8 mouse cellular contexts compared by ENCODE assay signal in genomic region chr12:73564795-73565619, GRCm38 (mm10). TPM values are rescaled to one million over a fixed set of nuclear protein-coding genes. Genes with fewer than 3 reads are reported as not detected.
DNase-seq lines count a peak whose midpoint lies in the region; ATAC-seq and TF ChIP-seq lines count a peak whose summit lies in the region.

No protein-coding gene starts in this region.

- H3K27me3 ChIP-seq in heart, embryonic 14.5 days (ENCODE audit: control insufficient read depth, insufficient read depth, low read length) = no peaks in the 10 kb centered on the region
- H3K27me3 ChIP-seq in liver, embryonic 14.5 days (ENCODE audit: control insufficient read depth, insufficient read depth, low read length) = no peaks in the 10 kb centered on the region

- peak in 1 of 2 experiments; percentile 23 for DNase-seq in layer of hippocampus, adult 2 months (ENCODE audit: low spot score in 2 of 2)
- DNase-seq in layer of hippocampus, postnatal 25 days (ENCODE audit: extremely low spot score in 1 of 2, low spot score in 1 of 2) = no peak
- peak in 1 of 3 experiments; percentile 17 for DNase-seq in liver, embryonic 14.5 days (ENCODE audit: low read depth in 3 of 3, low spot score in 3 of 3)
- no peak for DNase-seq in adrenal gland, postnatal 14 days
- DNase-seq in right cerebral cortex, postnatal 14 days = no peak

- H3K9ac ChIP-seq in heart, embryonic 14.5 days (ENCODE audit: low read length) = peak overlapping the region; percentile 67
- H3K9ac ChIP-seq in liver, embryonic 14.5 days (replicated peaks) = no peak overlapping the region

- TF ChIP-seq EP300 in liver, embryonic 14.5 days (IDR thresholded peaks at IDR 0.05; ENCODE audit: low read depth) = no peak

- H3K9me3 ChIP-seq in heart, embryonic 14.5 days (ENCODE audit: control insufficient read depth, low read length) = no peaks in the 10 kb centered on the region
- no peaks in the 10 kb centered on the region for H3K9me3 ChIP-seq in liver, embryonic 14.5 days (ENCODE audit: control insufficient read depth, low read length)

- no peak overlapping the region for H3K27ac ChIP-seq in layer of hippocampus, adult 2 months
- H3K27ac ChIP-seq in brown adipose tissue, adult 24 weeks (replicated peaks; ENCODE audit: low read depth, low read length) = no peak overlapping the region
- H3K27ac ChIP-seq in heart, embryonic 14.5 days (replicated peaks in 1 of 2; ENCODE audit: control insufficient read depth in 1 of 2, insufficient read depth in 1 of 2, low read depth in 2 of 2, low read length in 2 of 2) = no peak overlapping the region
- H3K27ac ChIP-seq in liver, embryonic 14.5 days = no peak overlapping the region
- H3K27ac ChIP-seq in olfactory bulb, adult 2 months (ENCODE audit: insufficient read depth, low read depth, low read length) = no peak overlapping the region

- H3K4me2 ChIP-seq in heart, embryonic 14.5 days (ENCODE audit: low read length) = peak overlapping the region; percentile 93
- H3K4me2 ChIP-seq in liver, embryonic 14.5 days (ENCODE audit: low read depth) = peak overlapping the region; percentile 49

- ATAC-seq in heart, embryonic 14.5 days (ENCODE audit: insufficient number of reproducible peaks, insufficient read depth, low FRiP score, low read depth) = no peak
- no peak for ATAC-seq in liver, embryonic 14.5 days (ENCODE audit: insufficient read depth)

- TF ChIP-seq CTCF in layer of hippocampus, adult 2 months (conservative IDR thresholded peaks at IDR 0.05) = peak; percentile 84
- peak; percentile 12; the same call in 1 of the 2 replicates for TF ChIP-seq CTCF in liver, embryonic 14.5 days (IDR thresholded peaks at IDR 0.05; ENCODE audit: low read depth)
- no peak for TF ChIP-seq CTCF in olfactory bulb, adult 2 months (IDR thresholded peaks at IDR 0.05; ENCODE audit: insufficient read depth, low read depth, low read length)

- no peaks in the 10 kb centered on the region for H3K36me3 ChIP-seq in heart, embryonic 14.5 days (ENCODE audit: control insufficient read depth, insufficient read depth, low read length)
- H3K36me3 ChIP-seq in liver, embryonic 14.5 days (replicated peaks; ENCODE audit: control insufficient read depth, insufficient read depth, low read depth) = no peaks in the 10 kb centered on the region

- WGBS in heart, embryonic 14.5 days = 11% methylated on average over 21 of the region's 21 CpGs
- 9% methylated on average over 21 of the region's 21 CpGs for WGBS in liver, embryonic 14.5 days (ENCODE audit: insufficient replicate concordance)
- WGBS in olfactory bulb, adult 2 months = 8% methylated on average over 21 of the region's 21 CpGs

- H3K4me3 ChIP-seq in layer of hippocampus, adult 2 months = peak overlapping the region; percentile 44
- peak overlapping the region; percentile 50 for H3K4me3 ChIP-seq in brown adipose tissue, adult 24 weeks (ENCODE audit: insufficient read depth, low read depth, low read length)
- H3K4me3 ChIP-seq in heart, embryonic 14.5 days (ENCODE audit: control insufficient read depth in 1 of 2, insufficient read depth in 1 of 2, low read depth in 1 of 2, low read length in 2 of 2) = peak overlapping the region; percentile 40 to 42
- H3K4me3 ChIP-seq in liver, embryonic 14.5 days (ENCODE audit: insufficient read depth in 1 of 2, low read depth in 2 of 2, low read length in 2 of 2) = peak overlapping the region; percentile 4 to 19; a peak in 2 of 4 replicates
- peak overlapping the region; percentile 27 for H3K4me3 ChIP-seq in olfactory bulb, adult 2 months (ENCODE audit: insufficient read depth, low read depth, low read length)

- TF ChIP-seq POLR2A in olfactory bulb, adult 2 months (IDR thresholded peaks at IDR 0.05; ENCODE audit: insufficient read depth, low read depth, low read length) = no peak

- H3K4me1 ChIP-seq in brown adipose tissue, adult 24 weeks (ENCODE audit: control insufficient read depth, insufficient read depth, insufficient read length, low read length) = no peaks in the 10 kb centered on the region
- H3K4me1 ChIP-seq in heart, embryonic 14.5 days (ENCODE audit: control insufficient read depth in 2 of 2, insufficient read depth in 2 of 2, low read length in 2 of 2) = peaks cover 0 to 4% of the 10 kb centered on the region in 2 experiments; a peak in 1 of 4 replicates
- H3K4me1 ChIP-seq in liver, embryonic 14.5 days (replicated peaks; ENCODE audit: control insufficient read depth in 2 of 2, insufficient read depth in 2 of 2, low read length in 1 of 2) = no peaks in the 10 kb centered on the region
- 0 out of 2 replicates have a peak, but pooled peaks cover 2% of the 10 kb centered on the region for H3K4me1 ChIP-seq in olfactory bulb, adult 2 months (ENCODE audit: control insufficient read depth, insufficient read depth, low read length)

RNA-seq across cellular contexts. Expression of gene Tmem30b, which starts 18.8 kb away (rescaled TPM):
- total RNA-seq in layer of hippocampus, adult 2 months (2021) = not detected
- total RNA-seq in layer of hippocampus, postnatal 25 days (2021) = under 1 TPM in 1 of 2 experiments, not detected in 1; 0.12 TPM
- polyA plus RNA-seq in brown adipose tissue, adult 24 weeks (2012; ENCODE audit: insufficient read depth, insufficient read length, missing spikeins) = 0.55 TPM in 1 of 2 replicates, not detected in the other
- polyA plus RNA-seq in heart, embryonic 14.5 days (2014; fragmentation: Nextera tagmentation; extraction: Ambion mirVana) = 0.11 and 0.27 TPM in 2 replicates
- 1.9 and 2.0 TPM in 2 replicates for polyA plus RNA-seq in liver, embryonic 14.5 days (2012; rRNA removed)
- polyA plus RNA-seq in liver, embryonic 14.5 days (2014; fragmentation: Nextera tagmentation; extraction: Ambion mirVana) = 3.8 and 3.9 TPM in 2 replicates
- not detected in 2 replicates for polyA plus RNA-seq in olfactory bulb, adult 2 months (2012; ENCODE audit: insufficient read depth, insufficient read length, low replicate concordance, missing spikeins)
- 0.64 and 3.1 TPM in 2 replicates for total RNA-seq in adrenal gland, postnatal 14 days (2021)

RNA-seq across cellular contexts. Expression of gene Prkch, which starts 19.6 kb away (rescaled TPM):
- 1 to 10 TPM; 3.2 to 3.7 TPM for total RNA-seq in layer of hippocampus, adult 2 months (2021)
- 1 to 10 TPM; 2.9 to 4.0 TPM for total RNA-seq in layer of hippocampus, postnatal 25 days (2021)
- polyA plus RNA-seq in brown adipose tissue, adult 24 weeks (2012; ENCODE audit: insufficient read depth, insufficient read length, missing spikeins) = 2.7 and 7.3 TPM in 2 replicates
- polyA plus RNA-seq in heart, embryonic 14.5 days (2014; fragmentation: Nextera tagmentation; extraction: Ambion mirVana) = 14.3 and 16.5 TPM in 2 replicates
- polyA plus RNA-seq in liver, embryonic 14.5 days (2012; rRNA removed) = 0.78 and 1.1 TPM in 2 replicates
- 1.5 and 1.6 TPM in 2 replicates for polyA plus RNA-seq in liver, embryonic 14.5 days (2014; fragmentation: Nextera tagmentation; extraction: Ambion mirVana)
- not detected in 2 replicates for polyA plus RNA-seq in olfactory bulb, adult 2 months (2012; ENCODE audit: insufficient read depth, insufficient read length, low replicate concordance, missing spikeins)
- total RNA-seq in adrenal gland, postnatal 14 days (2021) = 19.9 and 27.2 TPM in 2 replicates
